ENCODE assay signal across 20 mouse cellular contexts in the genomic region with DNA sequence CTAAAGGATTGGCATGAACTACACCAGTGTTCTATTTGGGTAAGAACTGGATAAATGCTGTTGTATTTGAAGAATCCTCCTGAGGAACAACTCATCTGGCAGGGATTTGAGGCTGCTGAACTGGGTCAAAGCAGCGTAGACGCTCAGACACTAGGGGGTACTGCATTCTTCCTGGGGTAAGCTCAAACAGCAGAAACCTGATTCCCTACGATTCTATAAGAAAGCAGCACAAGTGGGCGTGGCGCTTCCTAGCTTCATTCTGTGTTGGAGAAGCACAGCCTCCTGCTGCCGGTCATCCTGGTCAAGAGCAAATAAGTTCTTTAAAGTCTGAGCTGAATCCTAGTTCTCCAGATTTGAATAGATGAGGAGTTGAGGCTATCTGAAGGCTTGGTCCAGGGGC. TPM values are rescaled to one million over a fixed set of nuclear protein-coding genes. Genes with fewer than 3 reads are reported as not detected.
DNase-seq lines count a peak whose midpoint lies in the region; TF ChIP-seq lines count a peak whose summit lies in the region.
"Had no signal": no experiment of that assay in that cellular context is flagged by ENCODE, and none has a peak within 500 bp of the region (broad histone marks: within the 10 kb centered on the region; RNA-seq: fewer than 3 reads in every experiment).

No protein-coding gene starts in this region.

- no peak for DNase-seq in layer of hippocampus, adult 2 months (ENCODE audit: low spot score in 2 of 2)
- DNase-seq in layer of hippocampus, postnatal 14 days (ENCODE audit: low spot score in 2 of 2) = no peak
- DNase-seq in NIH3T3 (ENCODE audit: low read depth) = peak; percentile 62
- DNase-seq in heart, postnatal 25 days (ENCODE audit: low spot score) = no peak
- no peak for DNase-seq in heart, postnatal 4 days
- DNase-seq: adrenal gland, adult 8-10 months; adrenal gland, postnatal 36 days; B cell, adult 2 months; cerebellum, adult 8-10 months; cerebellum, postnatal 14 days; gastrocnemius, postnatal 14 days; heart, adult 2 months; heart, postnatal 14 days had no signal

- no peaks in the 10 kb centered on the region for H3K27me3 ChIP-seq in ES-Bruce4 (ENCODE audit: control insufficient read depth, insufficient read depth, low read length, poor library complexity, severe bottlenecking)
- H3K27me3 ChIP-seq: embryonic facial prominence, embryonic 13.5 days; forebrain, embryonic 12.5 days; heart, embryonic 15.5 days; hindbrain, embryonic 15.5 days had no signal

- no peak for TF ChIP-seq EP300 in ES-Bruce4 (IDR thresholded peaks at IDR 0.05; ENCODE audit: insufficient read depth, low read depth, low read length)

- H3K27ac ChIP-seq in layer of hippocampus, adult 2 months = no peak overlapping the region
- H3K27ac ChIP-seq in ES-Bruce4 (ENCODE audit: insufficient read depth, low read length) = no peak overlapping the region
- H3K27ac ChIP-seq: embryonic facial prominence, embryonic 13.5 days; forebrain, embryonic 12.5 days; heart, adult 2 months; heart, embryonic 15.5 days; hindbrain, embryonic 15.5 days had no signal

- H3K9ac ChIP-seq in ES-Bruce4 (ENCODE audit: low read depth, poor library complexity, severe bottlenecking) = no peak overlapping the region
- H3K9ac ChIP-seq: embryonic facial prominence, embryonic 13.5 days; forebrain, embryonic 12.5 days; heart, embryonic 15.5 days; hindbrain, embryonic 15.5 days had no signal

- TF ChIP-seq POLR2A in ES-Bruce4 (IDR thresholded peaks at IDR 0.05; ENCODE audit: insufficient read depth, low read length) = no peak

- H3K4me3 ChIP-seq in layer of hippocampus, adult 2 months = no peak overlapping the region
- H3K4me3 ChIP-seq in ES-Bruce4 (ENCODE audit: low read depth, low read length) = no peak overlapping the region
- H3K4me3 ChIP-seq: embryonic facial prominence, embryonic 13.5 days; forebrain, embryonic 12.5 days; heart, adult 2 months; heart, embryonic 15.5 days; hindbrain, embryonic 15.5 days had no signal

- intact Hi-C loops in heart, postnatal 25 days (cut with DNase I) = no loop called here

- no peaks in the 10 kb centered on the region for H3K4me1 ChIP-seq in ES-Bruce4 (ENCODE audit: control insufficient read depth, insufficient read depth, low read length)
- H3K4me1 ChIP-seq: embryonic facial prominence, embryonic 13.5 days; forebrain, embryonic 12.5 days; heart, embryonic 15.5 days; hindbrain, embryonic 15.5 days had no signal

- no peaks in the 10 kb centered on the region for H3K9me3 ChIP-seq in ES-Bruce4 (replicated peaks; ENCODE audit: control insufficient read depth, insufficient read depth, low read length, poor library complexity, severe bottlenecking)
- H3K9me3 ChIP-seq: embryonic facial prominence, embryonic 13.5 days; forebrain, embryonic 12.5 days; heart, embryonic 15.5 days; hindbrain, embryonic 15.5 days had no signal

- no peaks in the 10 kb centered on the region for H3K36me3 ChIP-seq in ES-Bruce4 (ENCODE audit: control insufficient read depth, insufficient read depth, low read length, poor library complexity, severe bottlenecking)
- H3K36me3 ChIP-seq: embryonic facial prominence, embryonic 13.5 days; forebrain, embryonic 12.5 days; heart, embryonic 15.5 days; hindbrain, embryonic 15.5 days had no signal

- TF ChIP-seq CTCF in layer of hippocampus, adult 2 months (conservative IDR thresholded peaks at IDR 0.05) = peak; percentile 31
- TF ChIP-seq CTCF in ES-Bruce4 (IDR thresholded peaks at IDR 0.05; ENCODE audit: low read depth, low read length) = peak; percentile 31

RNA-seq across cellular contexts. Expression of a gene that starts 16.1 kb away (rescaled TPM):
- 10 to 100 TPM; 30.7 to 32.1 TPM for total RNA-seq in layer of hippocampus, adult 2 months (2021)
- 10 to 100 TPM; 27.0 to 29.6 TPM for total RNA-seq in layer of hippocampus, postnatal 14 days (2021)
- 37.0 and 39.6 TPM in 2 replicates for polyA plus RNA-seq in ES-Bruce4 (2011; ENCODE audit: insufficient read depth, insufficient read length, low read depth, missing spikeins)
- total RNA-seq in heart, postnatal 25 days (2021) = 10 to 100 TPM in 1 of 2 experiments, 1 to 10 TPM in 1; 7.6 to 10.2 TPM
- total RNA-seq in heart, postnatal 4 days (2021) = 10 to 100 TPM; 13.4 to 13.7 TPM

RNA-seq across cellular contexts. Expression of a gene that starts 25.3 kb away (rescaled TPM):
- 10 to 100 TPM; 67.0 to 73.9 TPM for total RNA-seq in layer of hippocampus, adult 2 months (2021)
- total RNA-seq in layer of hippocampus, postnatal 14 days (2021) = 10 to 100 TPM; 80.0 to 91.7 TPM
- polyA plus RNA-seq in ES-Bruce4 (2011; ENCODE audit: insufficient read depth, insufficient read length, low read depth, missing spikeins) = 277 and 320 TPM in 2 replicates
- 10 to 100 TPM; 32.8 to 47.4 TPM for total RNA-seq in heart, postnatal 25 days (2021)
- 10 to 100 TPM; 21.1 to 21.5 TPM for total RNA-seq in heart, postnatal 4 days (2021)
- total RNA-seq: common myeloid progenitor, adult 5-6 weeks had no signal
- polyA plus RNA-seq: CD4-positive, CD25-positive, alpha-beta regulatory T cell, adult 4 months; embryonic facial prominence, embryonic 13.5 days had no signal

RNA-seq across cellular contexts. Expression of a gene that starts 52.2 kb away (rescaled TPM):
- total RNA-seq in layer of hippocampus, adult 2 months (2021) = 1 to 10 TPM; 7.4 to 7.5 TPM
- total RNA-seq in layer of hippocampus, postnatal 14 days (2021) = 1 to 10 TPM; 7.3 to 8.7 TPM
- 10.8 and 11.2 TPM in 2 replicates for polyA plus RNA-seq in ES-Bruce4 (2011; ENCODE audit: insufficient read depth, insufficient read length, low read depth, missing spikeins)
- total RNA-seq in heart, postnatal 25 days (2021) = 1 to 10 TPM; 5.4 to 6.4 TPM
- total RNA-seq in heart, postnatal 4 days (2021) = 1 to 10 TPM; 6.4 to 7.8 TPM

RNA-seq across cellular contexts. Expression of a gene that starts 52.3 kb away (rescaled TPM):
- total RNA-seq in layer of hippocampus, adult 2 months (2021) = 10 to 100 TPM in 1 of 2 experiments, 1 to 10 TPM in 1; 8.9 to 11.5 TPM
- total RNA-seq in layer of hippocampus, postnatal 14 days (2021) = 10 to 100 TPM; 10.1 to 12.2 TPM
- 19.0 and 19.5 TPM in 2 replicates for polyA plus RNA-seq in ES-Bruce4 (2011; ENCODE audit: insufficient read depth, insufficient read length, low read depth, missing spikeins)
- total RNA-seq in heart, postnatal 25 days (2021) = 1 to 10 TPM; 5.7 to 7.3 TPM
- 10 to 100 TPM; 13.7 to 15.4 TPM for total RNA-seq in heart, postnatal 4 days (2021)
